Mouse (Mus musculus) limb, embryonic 14.5 days (tissue): ENCODE results near the gene P2rx5. TPM values are rescaled to one million over a fixed set of nuclear protein-coding genes. Genes with fewer than 3 reads are reported as not detected.

Experiments
- ATAC-seq: fragments of 200-750 bp; cut with Nextera tagmentation; 2 replicates; pipeline ENCODE4 v1.8.0; 2017; ENCODE audit warnings: low read depth, moderate number of reproducible peaks, moderate TSS enrichment; ENCODE audit not compliant: low FRiP score
- DNase-seq: peaks from one replicate; pipeline ENCODE4 v3.0.0-alpha.2; 2015; ENCODE audit warnings: low spot score
- H3K27ac ChIP-seq: fragments of 300-500 bp; sonication (generic); replicated peaks from 2 replicates; pipeline ENCODE4 v1.5.1; 2014; ENCODE audit warnings: low read depth, mild to moderate bottlenecking, low read length, moderate library complexity, mixed read lengths
- H3K27me3 ChIP-seq: fragments of 300-500 bp; sonication (generic); 2 replicates; pipeline ENCODE4 v1.6.1; 2014; ENCODE audit warnings: low read length, mixed read lengths; ENCODE audit not compliant: control insufficient read depth, insufficient read depth
- H3K36me3 ChIP-seq: fragments of 300-500 bp; sonication (generic); 2 replicates; pipeline ENCODE4 v1.6.1; 2014; ENCODE audit warnings: mild to moderate bottlenecking, low read length, moderate library complexity, mixed read lengths; ENCODE audit not compliant: control insufficient read depth, insufficient read depth
- H3K4me1 ChIP-seq: fragments of 300-500 bp; sonication (generic); 2 replicates; pipeline ENCODE4 v1.6.1; 2014; ENCODE audit warnings: antibody characterized with exemption, low read length, mixed read lengths; ENCODE audit not compliant: control insufficient read depth, insufficient read depth
- H3K4me2 ChIP-seq: fragments of 300-500 bp; sonication (generic); replicated peaks from 2 replicates; pipeline ENCODE4 v1.6.1; 2014; ENCODE audit warnings: low read depth, mild to moderate bottlenecking, low read length, moderate library complexity; ENCODE audit not compliant: severe bottlenecking
- H3K4me3 ChIP-seq: fragments of 300-500 bp; sonication (generic); replicated peaks from 2 replicates; pipeline ENCODE4 v1.5.1; 2014; ENCODE audit warnings: low read length
- H3K9ac ChIP-seq: fragments of 300-500 bp; sonication (generic); 2 replicates; pipeline ENCODE4 v1.6.1; 2014; ENCODE audit warnings: mild to moderate bottlenecking, low read depth, low read length, moderate library complexity; ENCODE audit not compliant: severe bottlenecking
- H3K9me3 ChIP-seq: fragments of 300-500 bp; sonication (generic); 2 replicates; pipeline ENCODE4 v1.6.1; 2016; ENCODE audit warnings: low read length; ENCODE audit not compliant: control insufficient read depth
- POLR2A ChIP-seq: fragments of 200-500 bp; IDR thresholded peaks from 2 replicates; pipeline ENCODE4 v1.8.0; 2012; ENCODE audit warnings: inconsistent platforms, mild to moderate bottlenecking, moderate library complexity, borderline replicate concordance; ENCODE audit not compliant: insufficient read depth, insufficient read length; ENCODE audit errors: extremely low read depth
- WGBS: fragments of 180-500 bp; shearing (Covaris S2); extraction: QIAGEN DNeasy Blood & Tissue Kit; methylation state at CpG from one replicate; pipeline ENCODE4 v1.1.7; 2014; 5-methylcytosine and 5-hydroxymethylcytosine counted together
- polyA plus RNA-seq, 2 experiments: library from polyadenylated mRNA; depleted of rRNA in 1 of 2; stranded (reverse) in 1 of 2; unstranded in 1 of 2; fragments of >200 nt; fragmentation: Nextera tagmentation in 1 of 2; extraction: Ambion mirVana in 1 of 2; gene quantifications; 2 replicates each; pipeline versions ENCODE4 v1.2.1 to v1.2.3; 2012 to 2014

P2rx5 gene
- polyA plus RNA-seq, 2 experiments = 1.3 to 1.7 TPM

- ATAC-seq = no peak
- H3K4me1 ChIP-seq = peaks cover 6% of the 10 kb centered on the region; the same call in 1 of the 2 replicates
- no peak overlapping the region for H3K4me2 ChIP-seq
- H3K27ac ChIP-seq = no peak overlapping the region
- peaks cover 25% of the 10 kb centered on the region for H3K27me3 ChIP-seq
- no peaks in the 10 kb centered on the region for H3K36me3 ChIP-seq
- TF ChIP-seq POLR2A = no peak
- no peak overlapping the region for H3K9ac ChIP-seq
- no peaks in the 10 kb centered on the region for H3K9me3 ChIP-seq
- 89% methylated on average over 4 of the region's 4 CpGs for WGBS
- no peak for DNase-seq
- no peak overlapping the region for H3K4me3 ChIP-seq
Measured at GRCm38 (mm10) chr11:73161616-73162015, 1.4 kb downstream of the P2rx5 start.

GRCm38 (mm10) chr11:73162284-73162683, 2.1 kb downstream of the P2rx5 start:
- TF ChIP-seq POLR2A = no peak
- H3K36me3 ChIP-seq = no peaks in the 10 kb centered on the region
- no peak overlapping the region for H3K4me2 ChIP-seq
- peaks cover 25% of the 10 kb centered on the region for H3K27me3 ChIP-seq
- no peak overlapping the region for H3K27ac ChIP-seq
- ATAC-seq = no peak
- H3K9me3 ChIP-seq = no peaks in the 10 kb centered on the region
- H3K4me1 ChIP-seq = peaks cover 6% of the 10 kb centered on the region; the same call in 1 of the 2 replicates
- H3K4me3 ChIP-seq = no peak overlapping the region
- WGBS = 60% methylated on average over 5 of the region's 5 CpGs
- H3K9ac ChIP-seq = no peak overlapping the region
- no peak for DNase-seq

GRCm38 (mm10) chr11:73168071-73168470, 7.8 kb downstream of the P2rx5 start:
- Histone ChIP-seq H3K27me3 (no peaks in the 10 kb centered on the region), H3K4me2 (no peak overlapping the region), H3K27ac (no peak overlapping the region), H3K4me3 (no peak overlapping the region), H3K9me3 (no peaks in the 10 kb centered on the region), H3K36me3 (no peaks in the 10 kb centered on the region), H3K9ac (no peak overlapping the region), H3K4me1 (peaks cover 9% of the 10 kb centered on the region; the same call in 1 of the 2 replicates)
- no peak for TF ChIP-seq POLR2A
- DNase-seq (no peak), ATAC-seq (no peak)
- WGBS = 83% methylated on average over 8 of the region's 8 CpGs

- Histone ChIP-seq H3K27ac (no peak overlapping the region), H3K9me3 (no peaks in the 10 kb centered on the region), H3K4me3 (no peak overlapping the region), H3K4me2 (no peak overlapping the region), H3K4me1 (peaks cover 9% of the 10 kb centered on the region; the same call in 1 of the 2 replicates), H3K27me3 (no peaks in the 10 kb centered on the region), H3K36me3 (peaks cover 4% of the 10 kb centered on the region; the same call in 1 of the 2 replicates), H3K9ac (no peak overlapping the region)
- no peak for TF ChIP-seq POLR2A
- ATAC-seq = no peak
- 79% methylated on average over 6 of the region's 6 CpGs for WGBS
- DNase-seq = no peak
Measured at GRCm38 (mm10) chr11:73168576-73168975, 8.4 kb downstream of the P2rx5 start.

- DNase-seq = peak; percentile 35
- Histone ChIP-seq H3K27ac (no peak overlapping the region), H3K27me3 (no peaks in the 10 kb centered on the region), H3K36me3 (peaks cover 11% of the 10 kb centered on the region), H3K4me1 (peaks cover 9% of the 10 kb centered on the region; the same call in 1 of the 2 replicates), H3K4me2 (no peak overlapping the region), H3K9me3 (no peaks in the 10 kb centered on the region), H3K9ac (no peak overlapping the region), H3K4me3 (no peak overlapping the region)
- no peak for TF ChIP-seq POLR2A
- 48% methylated on average over 4 of the region's 4 CpGs for WGBS
- no peak for ATAC-seq
Measured at GRCm38 (mm10) chr11:73169231-73169630, 9.0 kb downstream of the P2rx5 start.
